Mouse (Mus musculus): Measurements from ENCODE around the gene Slit3.
A peak's percentile ranks its signal among the peaks of the same experiment; 100 is the strongest.

Slit3 gene

DNA sequence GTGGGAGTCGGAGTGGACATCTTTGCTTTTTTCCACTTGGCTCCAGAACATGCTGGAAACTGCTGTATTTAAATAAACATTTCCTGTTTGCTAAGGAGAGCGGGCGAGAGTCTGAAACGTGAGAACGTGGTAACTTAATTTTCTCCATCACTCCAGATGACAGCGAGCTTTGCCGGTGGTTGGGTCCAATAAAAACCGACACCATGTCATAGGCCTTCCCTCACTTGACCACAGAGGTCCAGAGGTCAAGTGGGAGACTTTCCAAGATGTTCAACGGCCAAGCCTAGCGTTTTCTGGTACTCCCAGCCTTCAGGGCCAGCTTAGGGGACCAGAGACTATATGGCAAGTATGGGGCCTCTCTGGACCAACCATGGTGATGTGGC lies 4.1 kb downstream of the Slit3 start:
- DNase-seq: no peak

DNA sequence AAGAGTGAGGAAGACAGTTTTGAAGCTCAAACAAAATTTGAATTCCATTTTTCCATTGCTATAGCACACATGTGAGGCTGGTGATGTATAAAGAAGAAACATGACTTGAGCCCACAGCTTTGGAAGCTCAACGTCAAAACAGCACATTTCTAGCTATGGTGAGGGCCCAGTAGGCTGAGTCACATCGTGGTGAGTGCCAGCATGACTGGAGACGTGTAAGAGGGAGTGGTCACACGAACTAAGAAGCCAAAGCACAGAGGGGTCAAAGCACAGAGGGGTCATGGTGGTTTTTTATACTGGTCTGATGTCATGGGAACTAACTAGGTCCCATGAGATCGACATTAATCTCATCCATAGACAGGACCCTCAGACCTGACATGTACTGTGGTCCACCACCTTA lies 10.7 kb downstream of the Slit3 start:
- no peak for DNase-seq

DNA sequence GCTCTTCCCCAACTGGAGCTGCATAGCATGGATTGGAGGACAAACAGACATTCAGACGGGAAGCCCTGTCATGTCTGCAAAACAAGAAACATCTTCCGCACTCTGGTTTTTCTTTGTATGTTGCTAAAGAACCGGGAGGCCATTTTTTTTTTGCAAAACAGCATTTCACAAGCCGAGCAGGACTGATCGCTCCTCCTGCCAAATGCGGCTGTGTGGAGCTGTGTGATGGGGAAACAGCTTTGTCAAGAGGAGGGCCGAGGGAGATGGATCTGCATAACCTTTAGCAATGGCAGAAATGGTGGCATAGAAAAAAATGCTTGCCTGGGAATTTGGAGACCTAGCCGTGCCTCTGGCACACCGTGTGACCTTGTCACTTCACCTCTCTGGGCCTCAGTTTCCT lies 15.6 kb downstream of the Slit3 start:
- DNase-seq: no peak

DNA sequence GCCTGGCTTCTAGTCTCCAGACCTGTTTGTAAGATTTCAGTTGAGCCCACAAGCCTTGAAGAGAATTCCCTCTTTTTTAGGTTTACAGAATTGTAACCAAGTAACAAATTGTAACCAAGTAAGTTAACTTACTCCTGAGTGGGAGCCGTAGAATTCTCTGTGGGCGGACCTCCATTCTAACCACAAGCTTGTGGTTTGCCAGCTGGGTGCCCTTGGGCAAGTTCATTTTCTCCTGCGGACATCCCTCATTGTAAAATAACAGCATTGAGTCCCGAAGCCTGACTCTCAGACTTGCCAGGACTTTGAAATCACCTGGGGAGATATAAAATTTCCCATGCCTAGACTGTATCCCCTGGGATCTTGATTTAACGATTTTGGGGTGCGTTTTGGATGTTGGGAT lies 19.1 kb downstream of the Slit3 start:
- no peak for DNase-seq

DNA sequence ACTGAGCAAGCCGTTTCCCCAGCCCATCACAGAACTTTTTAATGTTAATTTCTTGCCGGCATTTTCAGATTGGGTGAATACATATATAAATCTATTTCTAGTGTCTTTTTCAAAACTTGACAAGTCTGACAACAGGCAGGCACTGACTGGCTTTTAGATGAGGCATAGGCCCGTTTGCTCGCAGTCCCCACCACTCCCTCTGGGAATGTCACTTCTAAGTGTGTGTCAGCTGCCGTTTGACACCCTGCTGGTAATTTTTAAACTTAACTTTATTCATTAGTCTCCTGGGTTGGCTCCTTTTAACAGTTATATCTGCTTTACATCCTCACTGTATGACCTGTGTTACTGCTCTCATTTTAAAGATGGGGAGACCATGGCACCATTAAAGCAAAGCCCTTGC lies 21.2 kb downstream of the Slit3 start:
- no peak for DNase-seq

DNA sequence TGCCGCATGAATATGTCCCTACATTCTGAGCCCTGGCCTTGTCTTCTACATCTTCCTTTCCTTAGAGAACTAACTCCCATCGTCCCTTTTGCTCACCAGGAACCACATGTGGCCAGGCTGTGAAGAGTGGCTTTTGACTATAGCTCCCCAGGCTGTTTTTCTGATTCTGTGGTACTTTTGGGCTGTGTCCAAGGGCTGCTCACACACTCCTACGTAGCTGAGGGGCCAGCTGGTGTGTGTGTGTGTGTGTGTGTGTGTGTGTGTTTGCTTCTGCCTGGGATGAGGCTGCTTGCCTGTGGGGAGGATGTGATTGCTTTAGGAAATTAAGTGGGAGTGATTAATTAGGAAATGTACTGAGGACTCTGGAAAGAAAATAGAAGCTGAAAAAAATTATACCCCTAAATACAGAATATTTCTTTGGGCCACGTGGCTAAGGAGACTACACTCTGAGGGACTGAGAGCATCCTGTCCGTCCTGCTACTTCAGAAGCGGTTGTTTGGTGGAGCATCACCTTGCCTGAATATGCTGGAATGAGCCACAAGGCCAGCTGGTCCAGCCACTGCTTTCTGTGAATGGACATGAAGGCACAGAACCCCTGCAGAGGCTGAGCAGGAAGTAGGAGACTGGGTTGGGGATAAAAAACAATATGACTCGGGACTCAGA lies 21.8 kb downstream of the Slit3 start:
- no peak for DNase-seq

DNA sequence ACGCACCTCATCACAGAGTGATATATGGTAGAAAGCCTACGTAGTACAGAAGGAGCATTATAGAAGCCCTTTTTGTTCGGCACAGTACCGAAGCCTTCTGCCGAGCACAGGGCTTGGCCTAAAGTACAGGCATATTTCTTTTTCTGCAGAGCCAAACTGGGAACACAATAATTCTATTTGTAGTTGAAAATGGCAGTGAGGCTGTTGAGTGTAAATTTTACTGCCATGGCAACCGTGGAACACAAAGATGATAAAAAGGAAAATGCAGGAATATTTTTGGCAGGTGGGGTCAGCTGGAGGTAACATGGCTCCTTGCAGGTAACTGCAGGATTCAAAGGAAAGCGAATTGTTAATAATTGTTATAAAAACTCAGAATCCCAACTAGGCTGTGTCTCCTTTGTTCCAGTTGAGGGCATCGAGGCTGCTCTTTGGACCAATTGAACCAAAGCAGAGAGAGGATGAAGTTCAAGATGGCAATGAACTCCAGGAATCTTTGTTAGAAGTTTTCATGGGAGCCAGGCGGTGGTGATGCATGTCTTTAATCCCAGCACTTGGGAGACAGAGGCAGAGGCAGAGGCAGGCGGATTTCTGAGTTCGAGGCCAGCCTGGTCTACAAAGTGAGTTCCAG lies 26.9 kb downstream of the Slit3 start:
- no peak for DNase-seq

DNA sequence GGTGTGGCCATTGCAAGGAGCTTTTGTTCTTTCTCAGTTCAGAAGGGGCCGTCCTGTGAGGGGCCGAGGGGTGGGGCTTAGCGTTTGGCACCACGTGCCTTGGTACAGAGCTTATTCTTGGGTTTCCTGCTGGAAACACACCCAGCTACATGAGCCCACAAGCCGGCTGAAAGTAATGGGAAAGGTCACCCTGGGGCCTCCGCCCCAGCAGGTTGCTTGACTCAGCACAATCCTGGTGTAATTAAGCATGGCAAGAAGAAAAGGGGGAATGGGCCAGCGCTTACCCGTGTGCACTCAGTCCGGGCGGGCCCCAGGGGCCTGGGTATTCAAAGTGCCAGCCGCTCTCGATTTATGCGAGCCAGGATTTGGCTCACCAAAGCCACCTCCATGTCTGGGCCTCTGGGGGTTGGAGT lies 30.5 kb downstream of the Slit3 start:
- no peak for DNase-seq

DNA sequence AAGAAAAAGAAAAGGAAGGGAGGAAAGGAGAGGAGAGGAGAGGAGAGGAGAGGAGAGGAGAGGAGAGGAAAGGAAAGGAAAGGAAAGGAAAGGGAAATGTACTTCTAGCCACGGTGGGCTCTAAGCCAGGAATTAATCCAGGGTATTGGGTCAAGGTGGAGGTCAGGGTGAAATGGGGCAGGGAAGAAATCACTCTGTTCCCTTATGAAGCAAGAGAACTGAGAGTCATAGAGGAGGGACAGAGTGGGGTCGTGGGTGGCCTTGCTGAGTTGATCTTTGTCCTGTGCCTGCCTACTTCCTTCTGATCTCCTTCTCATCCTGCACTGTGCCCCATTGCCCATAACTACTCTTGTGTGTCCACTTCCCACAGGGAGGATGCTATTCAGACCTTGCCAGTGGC lies 31.9 kb downstream of the Slit3 start:
- no peak for DNase-seq

DNA sequence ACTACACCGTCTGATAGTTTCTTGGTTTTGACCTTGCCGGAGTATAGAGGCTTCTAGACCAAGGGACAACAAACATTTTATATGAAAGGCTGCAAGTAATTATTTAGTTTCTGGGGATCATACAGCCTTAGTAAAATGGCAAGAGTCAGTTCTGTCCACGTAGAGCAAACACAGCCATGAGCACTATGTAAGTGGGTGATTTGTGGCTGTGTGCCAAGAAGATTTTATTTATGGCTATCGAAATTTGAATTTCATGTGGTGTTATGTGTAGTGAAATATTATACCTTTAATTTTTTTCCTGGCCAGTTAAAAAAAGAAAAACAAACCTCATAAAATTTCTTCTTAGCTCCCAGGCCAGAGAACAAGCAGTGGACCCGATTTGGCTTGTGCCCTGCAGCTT lies 33.4 kb downstream of the Slit3 start:
- DNase-seq: no peak

DNA sequence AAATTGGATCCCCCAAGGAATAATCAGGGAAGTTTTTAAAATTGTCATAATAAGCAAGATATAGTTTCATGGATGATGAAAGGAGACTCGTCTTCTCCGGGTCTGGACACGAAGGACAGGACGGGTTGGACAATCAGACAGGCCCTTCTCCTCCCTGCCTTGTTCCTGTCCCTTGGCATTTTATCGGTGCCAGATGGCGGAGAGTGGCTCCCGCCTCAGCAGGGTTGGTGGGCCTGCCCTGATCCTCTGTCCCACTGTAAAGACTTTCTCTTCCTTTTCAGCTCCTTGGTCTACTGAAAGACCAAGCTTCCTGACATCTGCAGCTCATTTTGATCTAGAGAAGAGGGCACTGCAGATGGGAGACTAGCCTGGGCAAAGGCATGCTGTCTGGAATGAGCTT lies 34.3 kb downstream of the Slit3 start:
- DNase-seq: no peak

DNA sequence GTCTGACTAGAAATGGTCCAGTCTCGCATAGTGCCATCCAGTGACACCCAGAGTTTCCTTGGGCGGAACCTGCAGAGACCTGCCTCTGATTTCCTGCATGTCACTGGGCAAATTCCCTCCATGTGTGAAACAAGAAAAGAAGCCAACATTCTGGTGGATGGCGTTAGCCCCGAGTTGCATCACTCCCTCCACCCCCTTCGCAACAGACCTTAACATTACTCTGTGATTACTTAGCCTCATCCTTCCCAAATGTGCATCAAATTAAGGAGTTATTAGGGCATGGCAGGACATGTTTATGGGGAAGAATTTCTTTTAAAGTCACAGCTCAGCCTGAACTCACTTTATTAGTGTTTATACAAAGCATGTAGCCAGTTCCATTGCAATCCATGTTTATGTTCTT lies 35.7 kb downstream of the Slit3 start:
- DNase-seq: no peak

DNA sequence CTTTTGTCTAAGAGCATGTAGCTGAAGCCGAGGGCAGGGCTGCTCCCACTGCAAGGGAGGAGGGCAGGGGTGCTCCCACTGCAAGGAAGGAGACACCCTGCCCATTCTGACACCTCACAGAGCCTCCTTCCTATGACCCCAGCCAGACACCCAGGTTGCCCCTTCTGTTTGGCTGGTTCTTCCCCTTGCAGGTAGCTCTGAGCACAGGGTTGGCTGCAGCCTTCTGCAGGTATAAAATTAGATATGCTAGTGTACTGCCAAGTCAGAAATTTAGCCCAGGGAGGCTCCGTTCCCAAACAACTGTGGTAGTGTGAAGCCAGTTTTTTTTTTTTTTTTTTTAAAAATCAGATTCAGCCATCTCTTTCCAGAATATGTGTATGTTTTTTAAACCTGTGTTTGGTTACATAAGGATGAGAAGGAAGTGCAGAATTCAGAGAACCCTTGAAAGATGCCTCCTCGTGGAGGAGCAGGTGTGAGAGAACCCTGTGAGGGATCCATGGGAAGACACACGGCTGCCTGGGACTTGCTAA lies 39.7 kb downstream of the Slit3 start:
- no peak for DNase-seq

DNA sequence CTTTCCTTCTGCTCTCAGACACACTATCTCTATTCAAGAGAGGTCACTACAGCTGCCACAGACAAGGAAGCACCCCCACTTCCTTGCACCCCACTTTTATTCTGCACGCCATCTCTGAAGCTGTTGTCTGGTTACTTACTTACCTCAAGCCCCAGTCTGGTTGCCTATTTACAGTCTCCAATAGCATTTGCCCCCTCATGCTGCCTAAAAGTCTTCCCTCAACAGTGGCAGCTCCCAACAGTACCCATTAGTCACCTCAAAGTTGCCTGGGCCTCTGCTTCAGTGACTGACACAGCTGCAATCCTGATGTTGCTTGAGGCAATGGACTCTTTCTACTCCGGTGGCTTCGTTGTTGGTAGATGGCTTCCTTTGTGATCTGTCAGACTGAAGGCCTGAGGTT lies 42.4 kb downstream of the Slit3 start:
- no peak for DNase-seq

DNA sequence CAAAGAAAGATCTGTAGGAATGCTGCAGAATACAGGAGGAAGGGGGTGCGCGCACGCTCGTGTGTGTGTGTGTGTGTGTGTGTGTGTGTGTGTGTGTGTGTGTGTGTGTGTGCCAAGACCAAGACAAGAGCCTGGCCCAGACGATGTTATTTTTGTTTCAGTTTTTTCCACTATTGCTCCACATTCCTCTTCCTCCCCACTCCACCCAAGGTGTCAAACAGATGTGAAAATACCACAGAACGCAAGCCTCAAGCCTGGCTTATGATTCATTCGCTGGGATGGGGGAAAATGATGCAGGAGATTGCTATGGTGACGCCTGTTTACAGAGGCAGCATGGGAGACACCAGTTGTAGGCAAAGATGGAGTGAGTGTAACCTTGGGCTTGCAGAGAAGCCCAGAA lies 46.2 kb downstream of the Slit3 start:
- DNase-seq: no peak

DNA sequence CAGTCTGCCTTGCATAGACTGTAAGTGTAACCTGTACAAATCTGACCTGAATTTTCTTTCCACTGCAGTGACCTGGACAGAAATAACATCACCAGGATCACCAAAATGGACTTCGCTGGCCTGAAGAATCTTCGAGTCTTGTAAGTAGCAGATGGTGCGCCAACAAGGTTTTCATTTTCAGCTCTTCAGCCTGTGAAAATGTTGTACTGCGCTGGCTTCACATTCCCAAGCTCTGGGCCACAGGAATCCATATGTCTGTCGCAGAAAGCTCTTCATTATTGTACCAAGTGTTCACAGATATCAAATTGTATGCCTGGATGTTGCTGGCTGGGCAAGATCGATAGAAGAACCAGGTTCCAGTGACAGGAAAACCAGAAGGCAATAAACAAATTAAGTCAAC lies 50.5 kb downstream of the Slit3 start:
- no peak for DNase-seq

DNA sequence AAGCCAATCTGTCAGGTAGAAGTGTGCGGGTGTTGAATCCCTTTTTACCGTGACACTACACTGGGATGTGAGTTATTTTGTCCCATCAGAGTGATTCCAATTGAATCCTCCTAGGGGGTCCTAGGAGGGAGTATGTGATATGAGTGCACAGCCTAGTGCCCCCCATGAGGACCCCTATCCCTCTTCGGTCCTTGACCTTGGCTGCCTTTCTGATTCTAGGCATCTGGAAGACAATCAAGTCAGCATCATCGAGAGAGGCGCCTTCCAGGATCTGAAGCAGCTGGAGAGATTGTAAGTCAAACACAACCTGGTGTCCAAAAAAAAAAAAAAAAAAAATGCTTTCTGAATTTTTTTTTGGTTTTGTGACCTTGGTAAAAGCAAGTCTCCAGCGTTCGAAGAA lies 56.5 kb downstream of the Slit3 start:
- DNase-seq: no peak

DNA sequence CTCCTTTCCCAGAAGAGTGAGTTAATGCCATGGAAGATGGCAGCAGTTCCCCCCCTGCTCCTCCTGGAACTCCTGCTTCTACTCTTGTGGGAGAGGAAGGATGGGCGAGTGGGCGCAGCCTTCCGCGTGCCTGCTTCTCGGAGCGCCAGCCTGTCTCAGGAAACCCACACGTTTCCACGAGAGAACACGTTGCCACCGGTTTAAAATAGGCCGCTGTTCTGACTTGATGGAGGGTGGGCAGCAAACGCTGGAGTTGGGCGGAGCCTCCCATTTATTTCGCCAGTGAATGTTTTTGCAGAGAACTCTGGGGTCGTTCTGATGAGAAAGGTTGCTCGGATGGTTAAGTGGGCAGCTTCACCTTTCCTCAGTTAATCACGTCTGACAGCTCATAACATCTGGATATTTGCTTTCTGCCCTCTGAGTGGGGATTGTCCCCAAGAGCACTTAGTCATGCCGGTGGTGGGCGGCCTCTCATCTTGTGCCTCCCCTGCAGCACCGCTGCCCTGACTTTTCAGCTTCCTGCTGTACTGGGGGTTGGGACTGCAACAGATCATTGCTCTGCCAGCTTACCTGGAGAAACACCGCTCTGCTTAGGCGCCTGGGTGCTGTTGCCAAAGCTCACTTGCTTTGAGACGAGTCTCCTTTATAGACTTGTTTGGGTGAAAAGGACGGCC lies 57.3 kb downstream of the Slit3 start:
- peak; percentile 27 for DNase-seq

DNA sequence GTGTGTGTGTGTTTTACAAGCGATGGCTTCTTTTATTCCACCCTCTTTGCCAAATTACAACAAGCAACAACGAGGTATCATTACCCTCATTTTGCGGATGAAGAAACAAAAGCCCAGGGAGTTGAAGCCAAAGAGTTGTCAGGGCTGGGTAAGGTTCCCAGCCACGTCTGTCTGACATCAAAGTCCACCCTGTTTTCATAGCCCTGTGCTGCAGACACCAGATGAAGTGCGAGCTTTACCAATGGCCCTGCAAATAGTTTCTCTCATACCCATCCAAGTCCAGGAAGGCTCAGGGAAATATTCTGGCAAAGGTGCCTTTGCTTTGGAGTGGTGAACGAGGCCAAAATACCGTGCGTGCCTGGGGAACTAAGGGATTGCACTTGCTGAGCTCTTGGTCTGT lies 58.3 kb downstream of the Slit3 start:
- no peak for DNase-seq

DNA sequence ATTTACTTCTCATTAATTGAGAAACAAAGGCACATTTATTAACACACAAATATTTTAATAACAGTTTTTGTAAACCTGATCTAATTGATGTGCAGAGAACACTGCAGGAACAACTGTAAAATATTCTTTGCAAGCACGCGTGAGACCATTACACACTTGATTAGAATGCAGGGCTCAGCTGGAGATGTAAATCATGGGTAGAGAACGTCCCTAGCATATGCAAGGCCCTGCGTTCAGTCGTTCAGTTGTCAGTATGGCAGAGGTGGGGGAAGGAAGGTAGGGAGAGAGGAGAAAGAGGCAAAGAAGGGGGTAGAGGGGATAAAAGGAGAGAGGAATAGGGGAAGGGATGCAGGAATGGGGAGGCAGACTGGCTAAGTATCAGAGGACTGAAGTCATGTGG lies 61.9 kb downstream of the Slit3 start:
- no peak for DNase-seq

DNA sequence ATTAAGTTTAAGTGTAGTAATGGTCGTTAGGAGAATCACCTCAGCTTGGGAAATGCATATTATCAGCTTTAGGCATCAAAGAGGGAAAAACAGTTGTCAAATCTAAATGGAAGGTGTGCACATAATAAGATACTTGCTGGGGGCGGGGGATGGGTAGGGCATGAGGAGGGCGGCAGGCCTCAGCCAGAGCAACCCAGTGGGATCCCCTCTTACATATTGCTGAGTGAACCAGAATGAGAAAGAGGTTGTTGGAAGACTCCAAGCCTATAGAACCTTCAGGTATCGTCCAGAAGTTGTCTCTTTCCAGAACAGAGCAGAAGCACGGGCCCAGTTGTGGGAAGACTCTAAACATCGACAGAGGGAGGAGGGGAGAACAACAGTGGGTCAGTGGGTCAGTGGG lies 73.8 kb downstream of the Slit3 start:
- no peak for DNase-seq

DNA sequence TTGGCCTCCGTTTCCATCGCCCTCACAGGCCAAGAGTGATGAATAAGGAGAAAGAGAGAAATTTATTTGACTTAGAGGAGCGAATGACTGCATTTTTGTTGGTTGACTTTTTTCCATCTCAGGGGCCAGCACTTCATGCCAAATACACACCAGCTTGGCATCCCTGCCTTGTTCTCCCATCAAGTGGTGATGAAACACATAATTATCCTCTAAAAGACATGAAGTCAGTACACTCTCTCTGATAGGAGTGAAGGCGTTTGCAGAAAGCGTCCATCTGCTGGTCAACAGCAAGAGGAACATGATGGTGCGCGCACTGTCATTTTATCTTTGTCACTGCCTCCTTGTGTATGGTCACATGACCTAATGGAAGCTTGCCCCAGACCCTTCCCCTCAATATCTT lies 75.8 kb downstream of the Slit3 start:
- no peak for DNase-seq

DNA sequence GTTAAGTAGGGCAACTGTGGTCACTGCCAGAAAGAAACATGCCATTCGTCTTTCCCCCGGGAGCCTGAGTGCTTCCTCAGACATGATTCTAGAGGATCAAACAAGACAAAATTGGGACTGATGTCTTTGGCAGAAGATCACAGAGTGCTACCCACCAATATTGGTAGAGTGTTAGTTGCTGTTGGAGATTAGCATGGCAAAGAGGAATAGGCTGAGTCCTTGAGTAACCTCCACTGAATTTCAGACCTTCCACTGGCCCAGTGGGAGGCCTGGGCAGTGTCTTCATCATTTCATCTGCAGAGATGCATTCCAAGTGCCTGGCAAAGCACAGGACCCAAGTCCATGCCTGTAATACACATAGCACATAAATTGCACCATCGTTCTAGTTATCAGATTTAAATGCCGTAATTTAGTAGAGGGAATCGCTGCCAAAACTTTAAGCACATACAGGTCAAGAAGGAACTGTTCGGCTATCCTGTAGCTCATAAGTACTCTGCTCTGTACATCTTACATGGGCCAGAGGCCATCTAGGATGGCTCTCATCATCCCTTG lies 77.6 kb downstream of the Slit3 start:
- no peak for DNase-seq

DNA sequence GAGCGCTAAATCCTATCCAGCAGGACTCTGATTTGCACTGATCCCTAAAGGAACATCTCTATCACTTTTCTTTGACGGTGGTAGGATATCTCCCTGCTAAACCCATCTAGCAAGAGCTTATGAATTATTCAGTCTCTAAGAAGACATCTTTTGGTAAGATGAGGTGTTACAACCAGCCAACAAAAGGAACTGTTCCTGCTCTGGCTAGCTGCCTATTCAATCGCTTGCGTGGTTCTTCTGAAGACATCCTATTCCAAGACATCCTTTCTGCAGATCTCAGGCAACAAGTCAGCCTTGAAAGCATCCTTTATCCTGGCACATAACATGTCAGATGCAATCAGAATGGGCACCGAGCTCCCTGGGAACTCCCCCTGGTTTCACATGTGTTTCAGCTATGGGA lies 81.3 kb downstream of the Slit3 start:
- no peak for DNase-seq
